Mouse (Mus musculus) embryonic fibroblast, embryonic 13.5 days (primary cell): ENCODE results near the gene Tcf7l2. TPM values are rescaled to one million over a fixed set of nuclear protein-coding genes. Genes with fewer than 3 reads are reported as not detected.

Experiments
- H3K27ac ChIP-seq: 2 replicates; pipeline ENCODE4 v1.5.1; 2012; ENCODE audit warnings: low read length, control low read depth, inconsistent platforms; ENCODE audit not compliant: insufficient read depth
- H3K4me1 ChIP-seq: 2 replicates; pipeline ENCODE4 v1.6.1; 2011; ENCODE audit warnings: low read length; ENCODE audit not compliant: control insufficient read depth, insufficient read depth
- H3K4me3 ChIP-seq: 2 replicates; pipeline ENCODE4 v1.5.1; 2011; ENCODE audit warnings: mild to moderate bottlenecking, control low read depth, low read length; ENCODE audit not compliant: insufficient read depth
- CTCF ChIP-seq: IDR thresholded peaks from 2 replicates; pipeline ENCODE4 v1.5.1; 2011; ENCODE audit warnings: mild to moderate bottlenecking, control low read depth, low read length, moderate library complexity, borderline replicate concordance; ENCODE audit not compliant: insufficient read depth
- POLR2A ChIP-seq: IDR thresholded peaks from 2 replicates; pipeline ENCODE4 v1.6.1; 2011; ENCODE audit warnings: low read depth, mild to moderate bottlenecking, control low read depth, low read length, moderate library complexity
- polyA plus RNA-seq: library from polyadenylated mRNA; stranded (reverse); fragments of >200 nt; gene quantifications from 2 replicates; pipeline ENCODE4 v1.2.4, GENCODE M21; 2011; ENCODE audit warnings: low read depth; ENCODE audit not compliant: missing spikeins, insufficient read length

The Tcf7l2 gene
- polyA plus RNA-seq, 1 experiment, result 41.1 TPM

DNA sequence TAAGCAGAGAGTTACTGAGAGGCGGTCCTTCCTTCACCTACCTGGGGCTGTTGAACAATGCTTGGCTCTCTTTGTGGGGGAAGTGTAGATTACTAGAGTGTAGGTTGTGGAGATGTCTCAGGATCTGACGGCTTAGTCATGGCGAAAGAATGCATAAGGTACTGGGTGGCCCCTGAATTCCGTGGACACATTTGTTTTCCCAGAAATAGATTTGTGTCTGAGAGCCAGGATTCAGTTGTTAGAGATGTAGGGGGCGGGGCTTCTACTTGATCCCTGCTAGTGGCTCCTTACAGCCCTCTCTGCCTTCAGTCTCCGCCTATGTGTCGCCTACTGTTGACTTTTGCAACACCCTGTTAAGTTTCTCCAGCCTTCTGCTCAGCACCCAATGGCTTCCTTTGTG, 12.7 kb downstream of the Tcf7l2 start:
- TF ChIP-seq POLR2A (no peak), CTCF (no peak)
- Histone ChIP-seq H3K4me3 (no peak overlapping the region), H3K27ac (no peak overlapping the region), H3K4me1 (peaks cover 23% of the 10 kb centered on the region)

DNA sequence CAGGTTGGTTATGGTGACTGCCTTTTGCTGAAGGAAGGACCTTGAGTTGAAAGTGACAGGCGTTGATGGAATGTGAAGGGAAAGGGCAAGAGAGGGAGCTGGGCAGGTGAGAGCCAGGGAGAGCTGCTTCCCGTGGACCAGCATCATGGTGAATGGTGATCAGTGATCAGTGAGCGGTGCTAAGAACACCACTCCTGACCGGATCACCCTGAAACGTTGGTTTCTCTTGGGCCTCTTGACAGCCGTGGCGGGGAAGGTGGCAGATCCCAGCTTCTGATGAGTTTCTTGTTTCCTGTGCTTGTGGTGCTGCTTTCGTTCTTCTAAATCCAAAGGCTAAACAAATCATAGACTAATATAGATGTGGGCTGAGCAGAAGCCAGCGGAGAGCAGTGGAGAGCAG, 13.8 kb downstream of the Tcf7l2 start:
- peaks cover 20% of the 10 kb centered on the region for H3K4me1 ChIP-seq
- H3K27ac ChIP-seq, result no peak overlapping the region
- no peak overlapping the region for H3K4me3 ChIP-seq
- TF ChIP-seq POLR2A (no peak), CTCF (no peak)

DNA sequence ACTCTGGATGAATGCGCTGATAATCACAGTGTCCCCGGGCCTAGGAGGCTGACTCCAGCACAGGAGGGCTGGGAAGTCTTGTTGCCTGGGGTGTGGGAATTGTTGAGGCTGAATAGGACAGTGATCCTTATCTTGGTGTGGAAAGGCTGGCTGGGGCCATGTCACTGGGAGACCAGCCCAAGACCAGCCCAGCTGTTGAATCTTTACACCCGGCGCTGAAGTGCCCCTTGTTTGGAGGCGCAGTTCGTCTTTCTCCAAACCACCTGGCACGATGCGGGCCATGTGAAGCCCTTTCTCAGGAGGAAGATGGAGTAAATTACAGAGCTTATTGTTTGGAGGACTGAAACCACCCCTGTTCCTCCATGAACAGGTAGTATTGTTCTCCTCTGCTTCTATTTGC, 15.1 kb downstream of the Tcf7l2 start:
- Histone ChIP-seq H3K4me3 (no peak overlapping the region), H3K4me1 (peaks cover 10% of the 10 kb centered on the region), H3K27ac (no peak overlapping the region)
- no peak for TF ChIP-seq CTCF
- TF ChIP-seq POLR2A, result no peak

DNA sequence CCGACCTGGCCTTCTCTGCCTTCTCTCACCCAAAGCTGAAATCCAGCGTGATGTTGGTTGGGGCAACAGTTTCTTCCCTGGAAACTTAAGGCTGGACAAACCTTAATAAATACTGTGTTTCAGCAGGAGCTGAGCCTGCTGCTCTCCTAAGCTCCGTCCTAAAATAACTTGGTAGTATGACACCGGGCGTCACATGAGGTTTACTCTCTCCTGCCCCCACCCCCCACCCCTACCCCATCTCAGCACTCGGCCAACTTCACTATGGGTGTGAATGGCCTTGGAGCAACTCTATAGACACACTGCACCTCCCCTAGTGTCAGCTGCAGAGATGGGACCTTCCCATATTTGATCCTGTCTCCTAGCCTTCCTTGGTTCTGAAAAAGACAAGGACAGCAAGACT, 15.8 kb downstream of the Tcf7l2 start:
- H3K4me1 ChIP-seq, result peaks cover 9% of the 10 kb centered on the region

DNA sequence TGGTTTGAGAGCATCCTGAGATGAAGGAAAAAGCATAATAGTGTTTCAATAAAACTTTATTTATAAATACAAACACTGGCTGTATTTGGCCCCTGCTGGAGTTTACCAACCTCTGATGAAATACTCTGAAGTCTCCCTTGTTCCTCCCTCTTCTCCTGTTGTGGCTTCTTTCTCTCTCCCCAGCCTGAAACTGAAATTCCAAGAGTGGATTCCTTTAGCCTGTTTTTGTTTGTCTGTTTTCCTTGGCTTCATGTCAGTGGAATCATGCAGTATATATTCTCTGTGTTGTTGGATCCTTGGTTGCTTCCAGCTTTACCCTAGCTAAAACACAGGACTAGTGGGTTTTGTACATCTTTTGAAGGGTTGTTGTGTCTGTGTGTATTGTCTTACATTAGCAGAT, 16.5 kb downstream of the Tcf7l2 start:
- no peak overlapping the region for H3K27ac ChIP-seq
- peaks cover 9% of the 10 kb centered on the region for H3K4me1 ChIP-seq
- TF ChIP-seq POLR2A (no peak), CTCF (no peak)
- no peak overlapping the region for H3K4me3 ChIP-seq

More for the DNA sequence above, 15.8 kb downstream of the Tcf7l2 start:
- TF ChIP-seq POLR2A (no peak), CTCF (no peak)
- Histone ChIP-seq H3K27ac (no peak overlapping the region), H3K4me3 (no peak overlapping the region)

DNA sequence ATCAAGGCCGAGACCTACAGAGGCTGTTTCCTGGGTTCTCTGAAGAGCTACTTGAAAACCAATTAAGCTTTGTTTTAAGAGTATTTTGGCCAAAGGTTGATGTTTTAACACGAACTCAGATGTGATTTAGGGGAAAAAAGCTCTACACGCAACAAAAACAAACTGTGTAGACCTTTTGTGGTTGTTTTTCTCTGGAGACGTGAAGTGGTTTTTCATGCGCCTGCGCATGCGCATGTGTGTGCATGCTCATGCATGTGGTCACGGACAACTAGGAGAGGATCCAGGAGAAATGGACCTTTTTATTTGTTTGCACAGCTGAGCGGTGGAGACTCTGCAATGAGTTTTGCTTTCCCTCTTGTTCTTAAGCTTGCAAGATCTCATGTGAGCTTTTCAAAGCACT, 17.4 kb downstream of the Tcf7l2 start:
- Histone ChIP-seq H3K4me1 (peaks cover 8% of the 10 kb centered on the region), H3K27ac (no peak overlapping the region), H3K4me3 (no peak overlapping the region)
- TF ChIP-seq POLR2A (no peak), CTCF (no peak)

DNA sequence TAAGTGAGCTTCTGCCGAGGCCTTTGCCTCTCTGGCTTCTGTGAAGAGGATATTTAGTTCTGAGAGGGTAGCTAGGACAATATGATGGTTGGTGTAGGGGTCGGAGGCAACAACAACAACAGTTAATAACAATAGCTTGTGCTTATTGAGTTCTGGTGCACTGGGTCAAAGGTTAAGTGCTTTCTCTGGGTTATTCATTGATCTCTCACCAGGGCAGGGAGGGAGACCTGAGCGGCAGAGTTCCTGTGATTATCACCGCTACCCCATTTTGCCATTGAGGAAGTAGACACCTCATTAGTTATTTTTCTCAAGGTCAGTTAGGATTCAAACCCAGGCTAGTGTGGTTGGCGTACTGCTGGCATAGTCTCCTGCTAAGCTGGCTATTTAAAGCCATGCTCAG, 19.5 kb downstream of the Tcf7l2 start:
- Histone ChIP-seq H3K27ac (no peak overlapping the region), H3K4me3 (no peak overlapping the region), H3K4me1 (0 out of 2 replicates have a peak, but pooled peaks cover 2% of the 10 kb centered on the region)
- TF ChIP-seq CTCF (no peak), POLR2A (no peak)

DNA sequence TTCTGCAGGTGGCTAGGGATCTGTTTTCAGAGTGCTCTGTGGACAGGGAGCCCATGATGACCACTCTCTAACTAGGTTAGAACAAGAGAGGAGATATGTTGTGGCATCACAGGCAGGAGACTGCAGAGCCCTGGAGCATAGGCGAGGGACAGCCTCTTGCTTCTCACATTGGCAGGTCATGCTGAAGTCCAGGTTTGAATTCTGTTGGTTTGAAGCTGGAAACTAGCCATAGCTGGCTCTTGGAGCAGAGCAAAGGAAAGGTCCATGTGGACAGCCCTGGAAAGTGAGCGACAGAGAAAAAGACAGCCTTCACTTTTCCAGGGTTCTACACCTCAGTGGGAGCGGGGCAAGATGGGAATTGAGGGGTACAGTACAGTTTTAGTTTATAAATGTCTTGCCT, 20.6 kb downstream of the Tcf7l2 start:
- TF ChIP-seq POLR2A, result no peak
- TF ChIP-seq CTCF, result no peak
- peaks cover 7% of the 10 kb centered on the region for H3K4me1 ChIP-seq

DNA sequence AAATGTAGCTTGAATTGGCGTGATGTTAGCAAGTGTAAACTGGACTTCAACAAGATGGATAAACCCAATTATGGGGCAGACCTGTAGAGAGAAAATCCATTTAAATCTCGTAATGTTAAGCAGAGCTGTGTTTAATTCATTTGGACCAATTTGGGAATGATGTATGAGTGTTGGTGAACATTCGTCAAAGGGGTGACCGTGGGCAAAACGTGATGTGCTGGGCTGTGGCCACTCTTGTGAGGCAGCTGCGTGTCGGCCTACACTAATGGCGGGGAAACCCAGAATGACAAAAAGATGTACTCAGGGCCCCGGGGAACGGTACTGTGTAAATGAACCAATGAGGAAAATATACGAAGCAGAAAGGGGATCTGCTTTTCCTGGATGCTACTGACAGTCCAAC, 24.2 kb downstream of the Tcf7l2 start:
- Histone ChIP-seq H3K4me1 (peaks cover 17% of the 10 kb centered on the region), H3K27ac (no peak overlapping the region), H3K4me3 (no peak overlapping the region)
- no peak for TF ChIP-seq POLR2A
- TF ChIP-seq CTCF, result no peak

More for the DNA sequence above, 20.6 kb downstream of the Tcf7l2 start:
- H3K27ac ChIP-seq, result no peak overlapping the region
- no peak overlapping the region for H3K4me3 ChIP-seq

DNA sequence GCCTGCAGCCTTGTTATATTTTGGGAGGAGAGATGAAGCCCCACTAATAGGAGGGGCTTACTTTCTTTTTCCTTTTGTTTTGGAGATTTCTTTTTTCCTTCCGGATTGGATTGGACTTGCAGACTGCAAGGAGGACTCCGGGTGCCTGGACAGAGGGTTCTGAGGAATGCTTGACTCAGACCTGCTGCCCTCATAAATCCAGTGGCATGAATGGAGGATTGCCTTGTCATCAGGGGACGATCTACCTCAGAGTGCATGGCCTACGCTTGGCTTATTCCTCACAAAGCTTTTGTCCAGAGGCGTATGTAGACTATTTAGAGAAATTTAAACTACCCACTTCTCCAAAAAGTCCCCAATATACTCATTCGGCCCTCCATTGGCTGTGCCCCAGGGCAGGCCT, 25.5 kb downstream of the Tcf7l2 start:
- H3K4me1 ChIP-seq, result peaks cover 17% of the 10 kb centered on the region
- no peak overlapping the region for H3K4me3 ChIP-seq
- H3K27ac ChIP-seq, result peak overlapping the region; percentile 72
- no peak for TF ChIP-seq POLR2A
- TF ChIP-seq CTCF, result no peak

DNA sequence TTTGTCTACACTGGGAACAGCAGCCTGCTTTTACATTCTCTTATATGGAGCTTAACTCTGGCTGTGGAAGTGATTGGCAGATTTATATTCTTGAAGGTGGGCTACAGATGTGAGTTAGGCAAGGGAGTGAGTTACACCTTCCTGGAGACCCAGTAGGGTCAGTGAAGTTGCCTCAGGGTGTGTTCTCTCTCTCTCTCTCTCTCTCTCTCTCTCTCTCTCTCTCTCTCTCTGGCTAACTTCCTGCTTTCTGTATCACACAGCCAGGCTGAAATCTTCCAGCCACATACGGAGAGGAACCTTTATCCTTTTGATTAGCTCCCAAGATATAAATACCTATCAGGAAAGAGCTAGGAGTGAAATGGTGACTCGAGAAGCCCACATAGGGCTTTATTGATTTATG, 26.0 kb downstream of the Tcf7l2 start:
- peaks cover 17% of the 10 kb centered on the region for H3K4me1 ChIP-seq
- TF ChIP-seq POLR2A, result no peak
- TF ChIP-seq CTCF, result no peak
- H3K27ac ChIP-seq, result peak overlapping the region; percentile 72
- no peak overlapping the region for H3K4me3 ChIP-seq
